Mouse (Mus musculus) spleen, adult 2 months (tissue): Measurements from ENCODE around the gene Tbc1d19.

ENCODE experiments used
- CTCF ChIP-seq: fragments of 200-500 bp; IDR thresholded peaks from 2 replicates; pipeline ENCODE4 v1.5.1; 2011; ENCODE audit warnings: mild to moderate bottlenecking, inconsistent platforms; ENCODE audit not compliant: insufficient read depth, insufficient read length, insufficient replicate concordance; ENCODE audit errors: extremely low read depth
- POLR2A ChIP-seq: fragments of 200-500 bp; IDR thresholded peaks from 2 replicates; pipeline ENCODE4 v1.6.1; 2011; ENCODE audit warnings: low read depth, low read length, inconsistent platforms

DNA sequence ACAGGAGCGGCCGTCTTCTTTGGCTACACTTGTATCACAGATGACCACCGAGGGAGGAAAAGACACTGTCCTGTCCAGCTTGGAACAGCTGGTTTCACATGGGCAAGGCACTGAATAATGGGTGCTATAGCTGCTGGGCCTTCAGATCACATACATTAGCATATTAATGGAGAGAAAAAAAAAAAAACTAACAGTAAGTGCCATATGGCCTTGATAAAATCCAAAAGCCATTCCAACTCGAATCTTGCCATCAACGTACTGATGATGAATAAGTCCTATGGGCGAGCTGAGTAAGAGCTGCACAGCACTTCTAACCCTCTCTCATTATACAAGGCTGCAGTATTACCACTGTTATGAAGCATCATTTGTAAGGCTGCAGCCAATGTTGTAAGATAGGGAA is 45.2 kb downstream of the Tbc1d19 start:
- no peak for TF ChIP-seq CTCF
- TF ChIP-seq POLR2A = no peak
